Mouse (Mus musculus): ENCODE results near the gene Msh5. TPM values are rescaled to one million over a fixed set of nuclear protein-coding genes. Genes with fewer than 3 reads are reported as not detected.
"Not testable (repeated sequence)": the region's sequence is repeated elsewhere in the genome, so short reads cannot be mapped to it uniquely, and the experiment has no call there.

Msh5 gene
- polyA plus RNA-seq, 1 experiment from 2014 or later, result 1.8 TPM

DNA sequence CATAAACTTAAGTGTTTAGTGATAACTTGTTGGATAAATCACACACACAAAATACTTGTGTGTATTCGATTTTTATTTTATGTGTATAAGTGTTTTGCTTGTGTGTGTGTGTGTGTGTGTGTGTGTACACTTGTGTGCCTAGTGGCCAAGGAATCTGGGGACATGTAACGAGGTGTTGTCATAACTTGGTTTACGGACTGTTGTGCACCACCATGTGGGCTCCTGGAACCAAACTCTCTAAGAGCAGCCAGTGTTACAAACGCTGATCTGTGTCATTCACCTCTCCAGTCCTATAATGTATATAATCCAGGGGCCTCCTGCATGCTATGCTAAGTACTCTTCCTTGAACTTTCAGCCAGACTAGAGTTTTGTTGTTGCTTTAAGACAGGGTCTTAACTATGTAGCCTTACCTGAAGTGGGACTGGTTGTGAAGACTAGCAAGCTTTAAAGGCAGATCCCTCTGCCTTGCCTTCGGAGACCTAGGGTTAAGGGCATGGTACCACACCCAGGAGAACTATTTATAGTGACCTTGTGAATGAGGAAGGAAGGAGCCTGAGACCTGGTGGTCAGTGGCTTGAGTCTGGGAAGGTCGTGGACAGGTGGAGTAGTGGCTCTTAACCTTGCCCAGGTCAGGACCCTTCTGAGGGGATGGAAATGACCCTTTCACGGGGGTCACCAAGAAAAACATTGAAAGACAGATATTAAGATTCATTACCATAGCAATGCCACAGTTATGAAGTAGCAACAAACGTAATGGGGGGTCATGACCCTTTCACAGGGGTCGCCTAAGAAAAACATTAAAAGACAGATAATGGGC is 43.3 kb downstream of the Msh5 start:
- no peak overlapping the region; the same call in 1 of the 2 replicates for H3K9ac ChIP-seq (ENCODE audit: low read depth, low read length)
- H3K4me3 ChIP-seq (ENCODE audit: low read length), result no peak overlapping the region
- 73% methylated on average over 9 of the region's 9 CpGs for WGBS
- H3K4me2 ChIP-seq (ENCODE audit: low read length), result no peak overlapping the region
- ATAC-seq, result no peak
- no peak overlapping the region for H3K27ac ChIP-seq (ENCODE audit: low read depth, low read length)
- H3K9me3 ChIP-seq (ENCODE audit: control insufficient read depth, low read length), result no peaks in the 10 kb centered on the region
- peaks cover 22% of the 10 kb centered on the region for H3K36me3 ChIP-seq (ENCODE audit: control insufficient read depth, insufficient read depth, low read length)
- H3K27me3 ChIP-seq (replicated peaks; ENCODE audit: control insufficient read depth, insufficient read depth, low read length), result no peaks in the 10 kb centered on the region
- H3K4me1 ChIP-seq (ENCODE audit: control insufficient read depth, insufficient read depth, low read depth, low read length), result peaks cover 18% of the 10 kb centered on the region

DNA sequence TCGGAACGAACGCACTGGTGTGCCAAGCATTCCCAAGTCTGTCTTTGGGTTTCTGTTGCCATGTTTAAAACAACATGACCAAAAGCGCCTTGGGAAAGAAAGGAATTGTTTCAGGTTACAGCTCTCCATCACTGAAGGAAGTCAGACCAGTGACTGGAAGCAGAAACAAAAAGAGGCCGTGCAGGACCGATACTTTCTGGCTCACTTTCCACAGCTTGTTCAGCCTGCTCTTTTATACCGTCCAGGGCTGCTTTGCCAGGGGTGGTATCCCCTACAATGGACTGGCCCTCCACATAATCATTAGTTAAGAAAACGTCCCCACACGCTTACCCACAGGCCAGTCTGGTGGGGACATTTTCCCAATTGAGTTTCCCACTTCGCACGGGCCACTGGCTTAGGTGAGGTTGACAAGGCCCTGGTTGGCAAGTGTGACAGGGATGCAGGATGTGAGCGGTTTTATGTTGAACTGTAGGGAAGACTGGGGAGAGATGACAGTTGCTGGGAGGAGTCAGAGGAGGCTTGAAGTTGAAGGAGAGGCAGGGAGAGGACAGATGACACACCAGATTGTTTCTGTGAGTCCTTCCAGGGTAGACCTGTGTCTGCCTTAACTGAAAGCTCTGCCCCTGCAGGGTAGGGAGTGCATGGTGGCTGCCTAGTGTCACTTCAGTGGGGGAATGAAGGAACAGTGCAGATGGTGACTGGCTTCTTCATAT is 44.2 kb downstream of the Msh5 start:
- peak overlapping the region; percentile 95 for H3K9ac ChIP-seq (ENCODE audit: low read depth, low read length)
- peak overlapping the region; percentile 99 for H3K4me2 ChIP-seq (ENCODE audit: low read length)
- H3K27me3 ChIP-seq (replicated peaks; ENCODE audit: control insufficient read depth, insufficient read depth, low read length), result no peaks in the 10 kb centered on the region
- H3K27ac ChIP-seq (ENCODE audit: low read depth, low read length), result peak overlapping the region; percentile 44; the same call in 1 of the 2 replicates
- ATAC-seq, result no peak
- peak overlapping the region; percentile 89 for H3K4me3 ChIP-seq (ENCODE audit: low read length)
- peaks cover 18% of the 10 kb centered on the region for H3K4me1 ChIP-seq (ENCODE audit: control insufficient read depth, insufficient read depth, low read depth, low read length)
- peaks cover 15% of the 10 kb centered on the region for H3K36me3 ChIP-seq (ENCODE audit: control insufficient read depth, insufficient read depth, low read length)
- WGBS, result 9% methylated on average over 12 of the region's 12 CpGs
- no peaks in the 10 kb centered on the region for H3K9me3 ChIP-seq (ENCODE audit: control insufficient read depth, low read length)

DNA sequence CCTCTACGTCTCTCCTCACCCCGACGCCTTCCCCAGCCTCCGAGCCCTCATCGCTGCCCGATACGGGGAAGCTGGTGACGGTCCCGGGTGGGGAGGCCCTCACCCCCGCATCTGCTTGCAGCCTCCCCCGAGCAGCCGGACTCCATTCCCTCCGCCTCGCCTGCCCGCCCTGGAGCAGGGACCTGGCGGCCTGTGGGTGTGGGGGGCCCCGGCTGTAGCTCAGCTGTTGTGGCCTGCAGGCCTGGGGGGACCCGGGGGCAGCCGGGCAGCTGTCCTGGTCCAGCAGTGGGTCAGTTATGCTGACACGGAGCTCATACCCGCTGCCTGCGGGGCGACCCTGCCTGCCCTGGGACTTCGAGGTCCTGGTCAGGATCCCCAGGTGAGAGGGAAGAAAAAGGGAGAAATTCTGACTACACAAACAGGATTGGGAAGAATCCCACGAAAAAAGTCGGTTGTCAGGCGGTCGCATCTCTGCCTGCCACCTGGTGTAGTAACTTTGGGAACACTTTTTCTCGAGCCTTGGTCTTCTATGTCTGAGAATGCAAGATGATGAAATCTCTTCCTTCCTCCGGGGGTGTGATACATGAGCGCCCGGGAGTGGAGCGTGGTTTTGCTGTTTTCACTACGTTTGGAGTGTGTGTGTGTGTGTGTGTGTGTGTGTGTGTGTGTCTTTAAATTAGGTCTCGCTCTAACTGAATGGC is 44.9 kb downstream of the Msh5 start:
- Histone ChIP-seq H3K27me3 (replicated peaks; ENCODE audit: control insufficient read depth, insufficient read depth, low read length) (no peaks in the 10 kb centered on the region), H3K4me3 (ENCODE audit: low read length) (peak overlapping the region; percentile 89), H3K27ac (ENCODE audit: low read depth, low read length) (peak overlapping the region; percentile 98), H3K4me2 (ENCODE audit: low read length) (peak overlapping the region; percentile 99), H3K4me1 (ENCODE audit: control insufficient read depth, insufficient read depth, low read depth, low read length) (peaks cover 18% of the 10 kb centered on the region), H3K9ac (ENCODE audit: low read depth, low read length) (peak overlapping the region; percentile 95), H3K36me3 (ENCODE audit: control insufficient read depth, insufficient read depth, low read length) (peaks cover 13% of the 10 kb centered on the region), H3K9me3 (ENCODE audit: control insufficient read depth, low read length) (no peaks in the 10 kb centered on the region)
- ATAC-seq, result peak; percentile 43; the same call in 1 of the 2 replicates
- WGBS, result under 1% methylated on average over 32 of the region's 35 CpGs

DNA sequence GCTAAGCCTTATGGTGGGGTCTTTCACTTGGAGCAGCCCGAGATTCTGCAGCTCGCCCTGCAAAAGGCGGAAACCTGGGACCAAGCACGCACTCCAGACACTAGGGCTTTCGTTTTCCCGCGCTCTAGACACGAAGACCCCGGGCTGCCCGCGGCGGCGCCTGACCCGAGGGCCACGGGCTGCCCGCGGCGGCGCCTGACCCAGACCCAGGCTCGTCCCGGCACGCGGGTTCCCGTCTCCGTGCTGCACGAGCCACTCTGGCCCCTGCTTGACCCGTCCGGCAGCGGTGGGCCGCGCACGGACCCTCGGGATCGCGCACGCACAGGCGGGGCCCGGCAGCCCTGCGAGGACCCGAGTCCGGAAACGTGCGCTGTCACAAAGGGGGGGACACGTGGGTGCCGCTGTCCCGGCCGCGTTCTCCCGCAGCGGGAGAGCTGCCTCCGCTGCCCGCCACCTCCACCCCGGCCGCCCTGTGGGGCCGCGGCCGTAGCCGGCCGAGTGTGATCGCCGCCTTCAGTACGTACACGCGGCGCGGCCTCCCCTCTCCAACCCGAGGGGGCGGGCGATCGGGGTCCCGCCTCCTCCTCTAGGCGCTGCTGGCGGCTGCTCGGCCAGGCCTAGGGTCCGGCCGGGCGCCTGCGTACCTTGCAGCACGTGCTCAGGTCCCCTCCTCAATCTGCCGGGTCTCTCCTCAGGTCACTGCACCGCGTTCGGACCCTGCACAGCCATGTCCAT is 45.7 kb downstream of the Msh5 start, which contains the start of gene Vars:
TSS of gene Vars (plus strand) at position 271 of the 735 bp plus-strand sequence.
- H3K27me3 ChIP-seq (replicated peaks; ENCODE audit: control insufficient read depth, insufficient read depth, low read length), result no peaks in the 10 kb centered on the region
- peak within 1 kb of the TSS; percentile 99 for H3K4me2 ChIP-seq (ENCODE audit: low read length)
- H3K9ac ChIP-seq (ENCODE audit: low read depth, low read length), result peak within 1 kb of the TSS; percentile 95
- ATAC-seq, result peak; percentile 92
- peak within 1 kb of the TSS; percentile 98 for H3K27ac ChIP-seq (ENCODE audit: low read depth, low read length)
- peak within 1 kb of the TSS; percentile 89 for H3K4me3 ChIP-seq (ENCODE audit: low read length)
- peaks cover 18% of the 10 kb centered on the region for H3K4me1 ChIP-seq (ENCODE audit: control insufficient read depth, insufficient read depth, low read depth, low read length)
- H3K36me3 ChIP-seq (ENCODE audit: control insufficient read depth, insufficient read depth, low read length), result peaks cover 13% of the 10 kb centered on the region
- no peaks in the 10 kb centered on the region for H3K9me3 ChIP-seq (ENCODE audit: control insufficient read depth, low read length)
- WGBS, result under 1% methylated on average over 71 of the region's 83 CpGs

DNA sequence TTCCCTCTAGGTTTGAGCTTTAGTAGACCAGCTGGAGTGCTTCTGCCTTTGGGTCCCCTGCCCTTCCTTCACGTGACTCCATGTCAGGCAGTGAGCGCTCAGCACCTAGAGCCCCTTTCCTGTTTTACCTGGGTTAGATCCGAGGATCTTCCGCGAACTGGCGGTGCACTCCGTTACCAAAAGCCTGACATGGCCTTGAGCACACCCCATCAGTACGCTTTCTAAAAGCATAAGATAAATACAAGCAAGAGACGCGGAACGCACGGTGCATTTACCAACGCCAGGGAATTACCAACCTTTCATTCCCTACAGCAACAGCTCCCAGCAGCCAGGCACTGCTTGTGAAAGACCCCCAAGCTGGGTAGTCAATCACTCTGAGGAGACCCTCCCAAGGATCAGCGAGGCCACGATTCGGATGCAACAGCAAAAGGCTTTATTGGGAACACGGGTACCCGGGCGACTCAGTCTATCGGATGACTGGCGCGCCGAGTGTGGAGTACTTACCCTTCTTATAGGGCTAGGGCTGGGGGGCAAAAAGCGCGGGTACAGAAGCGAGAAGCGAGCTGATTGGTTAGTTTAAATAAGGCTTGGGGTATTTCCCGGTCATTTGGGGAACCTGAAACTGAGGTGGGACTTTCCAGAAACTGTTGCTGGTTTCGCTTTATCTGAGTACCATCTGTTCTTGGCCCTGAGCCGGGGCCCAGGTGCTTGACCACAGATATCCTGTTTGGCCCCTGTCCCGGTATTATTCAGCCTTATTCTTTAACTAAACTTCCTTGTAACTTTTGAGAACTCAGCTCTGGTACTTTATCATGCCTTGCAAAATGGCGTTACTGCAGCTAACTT is 46.5 kb downstream of the Msh5 start:
- Histone ChIP-seq H3K4me1 (ENCODE audit: control insufficient read depth, insufficient read depth, low read depth, low read length) (peaks cover 18% of the 10 kb centered on the region), H3K9ac (ENCODE audit: low read depth, low read length) (peak overlapping the region; percentile 95)
- WGBS, result 21% methylated on average over 29 of the region's 32 CpGs

DNA sequence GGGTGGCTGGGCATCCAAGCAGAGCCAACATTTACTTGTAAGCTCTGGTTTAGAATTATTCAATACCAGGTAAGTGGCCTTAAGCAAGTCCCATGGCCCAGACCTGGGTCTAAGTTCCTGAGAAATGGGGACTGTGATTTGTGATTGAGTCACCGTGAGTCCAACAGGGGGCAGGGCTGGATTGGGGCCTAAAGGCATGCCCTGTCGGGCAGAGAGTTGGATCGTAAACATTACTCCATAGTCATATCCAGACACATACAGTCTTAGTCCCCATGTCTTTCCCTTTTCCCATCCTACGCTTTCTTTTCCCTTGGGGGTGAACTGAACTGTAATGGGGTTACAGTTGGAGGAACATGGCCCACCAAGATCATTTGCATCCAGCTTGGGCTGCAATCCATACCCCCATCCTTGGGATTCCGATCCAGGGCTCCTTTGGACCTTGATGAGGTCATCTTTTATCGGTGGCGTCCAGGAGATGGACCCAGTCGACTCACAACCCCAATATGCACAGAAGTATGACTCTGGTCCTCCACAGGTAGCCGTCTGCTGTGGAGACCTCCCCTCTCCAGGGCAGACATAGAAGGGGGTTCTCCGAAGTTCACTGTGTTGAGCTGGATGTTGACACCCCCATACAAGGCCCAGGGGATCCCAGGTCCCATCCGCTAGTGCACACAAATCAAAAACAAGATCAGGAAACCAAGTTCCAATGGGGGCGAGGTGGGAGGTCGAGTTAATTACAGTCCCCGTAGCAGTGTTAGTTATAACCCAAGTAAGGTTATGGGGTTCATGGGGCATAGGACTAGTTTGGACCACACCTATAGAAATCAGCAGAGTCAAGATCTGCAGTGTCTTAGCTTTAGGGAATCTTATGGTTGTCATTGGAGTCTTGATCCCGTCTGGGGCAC is 47.8 kb downstream of the Msh5 start:
- no peak for ATAC-seq
- H3K9ac ChIP-seq (ENCODE audit: low read depth, low read length), result no peak overlapping the region
- 95% methylated on average over 15 of the region's 15 CpGs for WGBS
- peak overlapping the region; percentile 47 for H3K4me2 ChIP-seq (ENCODE audit: low read length)
- H3K36me3 ChIP-seq (ENCODE audit: control insufficient read depth, insufficient read depth, low read length), result no peaks in the 10 kb centered on the region
- H3K27me3 ChIP-seq (replicated peaks; ENCODE audit: control insufficient read depth, insufficient read depth, low read length), result no peaks in the 10 kb centered on the region
- H3K9me3 ChIP-seq (ENCODE audit: control insufficient read depth, low read length), result no peaks in the 10 kb centered on the region
- H3K4me1 ChIP-seq (ENCODE audit: control insufficient read depth, insufficient read depth, low read depth, low read length), result peaks cover 18% of the 10 kb centered on the region
- H3K4me3 ChIP-seq (ENCODE audit: low read length), result no peak overlapping the region
- no peak overlapping the region for H3K27ac ChIP-seq (ENCODE audit: low read depth, low read length)

More for the DNA sequence above, 46.5 kb downstream of the Msh5 start:
- not testable (repeated sequence) for H3K27me3 ChIP-seq (replicated peaks; ENCODE audit: control insufficient read depth, insufficient read depth, low read length); H3K36me3 ChIP-seq (ENCODE audit: control insufficient read depth, insufficient read depth, low read length); H3K9me3 ChIP-seq (ENCODE audit: control insufficient read depth, low read length); ATAC-seq
- Histone ChIP-seq H3K27ac (ENCODE audit: low read depth, low read length) (peak overlapping the region; percentile 98), H3K4me2 (ENCODE audit: low read length) (peak overlapping the region; percentile 99), H3K4me3 (ENCODE audit: low read length) (peak overlapping the region; percentile 89)

DNA sequence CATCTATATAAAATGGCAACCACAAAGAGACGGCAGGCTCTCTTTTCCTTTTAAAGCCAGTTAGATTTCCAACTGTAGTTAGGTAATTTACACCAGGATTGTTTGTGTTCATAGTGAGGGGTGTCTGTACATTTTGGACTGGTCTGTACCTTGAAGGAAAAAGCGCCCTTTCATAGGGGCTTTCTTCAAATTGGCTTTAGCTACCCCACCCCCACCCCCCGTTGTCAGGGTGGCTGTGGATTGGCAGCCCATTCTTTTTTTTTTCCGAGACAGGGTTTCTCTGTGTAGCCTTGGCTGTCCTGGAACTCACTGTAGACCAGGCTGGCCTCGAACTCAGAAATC is 49.4 kb downstream of the Msh5 start:
- Histone ChIP-seq H3K4me2 (ENCODE audit: low read length) (no peak overlapping the region), H3K36me3 (ENCODE audit: control insufficient read depth, insufficient read depth, low read length) (no peaks in the 10 kb centered on the region), H3K27me3 (replicated peaks; ENCODE audit: control insufficient read depth, insufficient read depth, low read length) (no peaks in the 10 kb centered on the region), H3K9me3 (ENCODE audit: control insufficient read depth, low read length) (no peaks in the 10 kb centered on the region), H3K27ac (ENCODE audit: low read depth, low read length) (no peak overlapping the region), H3K4me1 (ENCODE audit: control insufficient read depth, insufficient read depth, low read depth, low read length) (peaks cover 6% of the 10 kb centered on the region), H3K9ac (ENCODE audit: low read depth, low read length) (no peak overlapping the region), H3K4me3 (ENCODE audit: low read length) (no peak overlapping the region)
- WGBS, result 82% methylated on average over 5 of the region's 5 CpGs
- no peak for ATAC-seq

Measured in hindbrain, embryonic 16.5 days (tissue).